ENCODE assay signal across 8 mouse cellular contexts in genomic region chr16:20765244-20765643, GRCm38 (mm10). TPM values are rescaled to one million over a fixed set of nuclear protein-coding genes. Genes with fewer than 3 reads are reported as not detected.
A peak's percentile ranks its signal among the peaks of the same experiment; 100 is the strongest.
DNase-seq lines count a peak whose midpoint lies in the region; ATAC-seq and TF ChIP-seq lines count a peak whose summit lies in the region.

No protein-coding gene starts in this region.

- H3K4me1 ChIP-seq in hindbrain, embryonic 10.5 days (replicated peaks), result no peaks in the 10 kb centered on the region
- H3K4me1 ChIP-seq in hindbrain, embryonic 13.5 days (replicated peaks), result no peaks in the 10 kb centered on the region
- H3K4me1 ChIP-seq in liver, postnatal 0 days (ENCODE audit: insufficient read depth), result no peaks in the 10 kb centered on the region

- TF ChIP-seq EP300 in liver, postnatal 0 days (IDR thresholded peaks at IDR 0.05; ENCODE audit: low read depth), result no peak

- TF ChIP-seq CTCF in liver, postnatal 0 days (IDR thresholded peaks at IDR 0.05; ENCODE audit: low read depth), result peak; percentile 74

- no peak overlapping the region for H3K4me2 ChIP-seq in hindbrain, embryonic 13.5 days
- H3K4me2 ChIP-seq in liver, postnatal 0 days (ENCODE audit: low read depth, low read length), result no peak overlapping the region

- peak; percentile 56 for DNase-seq in hindbrain, embryonic 10.5 days (ENCODE audit: low spot score)
- peak; percentile 37 to 46 for DNase-seq in CD8-positive naive resting alpha-beta T cell, adult 2 months (ENCODE audit: low read depth in 2 of 2, low spot score in 2 of 2)
- peak; percentile 71 for DNase-seq in adrenal gland, postnatal 10 days
- DNase-seq in forelimb bud, embryonic 11.5 days (ENCODE audit: low read depth, low spot score), result peak; percentile 54
- peak; percentile 71 for DNase-seq in liver, postnatal 0 days
- peak; percentile 25 for DNase-seq in spleen, adult 12 weeks (ENCODE audit: low spot score)
- no peak for DNase-seq in ovary, postnatal 14 days (ENCODE audit: low spot score)

- H3K27ac ChIP-seq in hindbrain, embryonic 10.5 days, result no peak overlapping the region
- no peak overlapping the region for H3K27ac ChIP-seq in hindbrain, embryonic 13.5 days
- no peak overlapping the region for H3K27ac ChIP-seq in liver, postnatal 0 days (ENCODE audit: low read depth)

- H3K4me3 ChIP-seq in hindbrain, embryonic 10.5 days, result no peak overlapping the region
- H3K4me3 ChIP-seq in hindbrain, embryonic 13.5 days, result no peak overlapping the region
- no peak overlapping the region for H3K4me3 ChIP-seq in liver, postnatal 0 days (ENCODE audit: low read depth, low read length)

- no peak for ATAC-seq in hindbrain, embryonic 13.5 days (ENCODE audit: low FRiP score)
- ATAC-seq in liver, postnatal 0 days, result no peak

- H3K9me3 ChIP-seq in hindbrain, embryonic 10.5 days, result no peaks in the 10 kb centered on the region
- no peaks in the 10 kb centered on the region for H3K9me3 ChIP-seq in hindbrain, embryonic 13.5 days
- H3K9me3 ChIP-seq in liver, postnatal 0 days (ENCODE audit: low read length), result no peaks in the 10 kb centered on the region

- no peaks in the 10 kb centered on the region for H3K36me3 ChIP-seq in hindbrain, embryonic 10.5 days
- H3K36me3 ChIP-seq in hindbrain, embryonic 13.5 days, result no peaks in the 10 kb centered on the region
- no peaks in the 10 kb centered on the region for H3K36me3 ChIP-seq in liver, postnatal 0 days (replicated peaks; ENCODE audit: insufficient read depth, low read length)

- H3K9ac ChIP-seq in hindbrain, embryonic 13.5 days, result no peak overlapping the region
- no peak overlapping the region for H3K9ac ChIP-seq in liver, postnatal 0 days (replicated peaks)

- WGBS in hindbrain, embryonic 10.5 days, result 48% methylated on average over 9 of the region's 9 CpGs
- WGBS in hindbrain, embryonic 13.5 days, result 49% methylated on average over 9 of the region's 9 CpGs
- 48% methylated on average over 9 of the region's 9 CpGs for WGBS in liver, postnatal 0 days (ENCODE audit: insufficient replicate concordance)

- H3K27me3 ChIP-seq in hindbrain, embryonic 10.5 days (ENCODE audit: insufficient read depth, poor library complexity, severe bottlenecking), result no peaks in the 10 kb centered on the region
- H3K27me3 ChIP-seq in hindbrain, embryonic 13.5 days, result no peaks in the 10 kb centered on the region
- H3K27me3 ChIP-seq in liver, postnatal 0 days (ENCODE audit: insufficient read depth, low read length), result no peaks in the 10 kb centered on the region

RNA-seq across cellular contexts. Expression of gene Thpo, which starts 30.9 kb away (rescaled TPM):
- 0.30 and 0.77 TPM in 2 replicates for polyA plus RNA-seq in hindbrain, embryonic 10.5 days (2016; fragmentation: Nextera tagmentation; extraction: Ambion mirVana)
- polyA plus RNA-seq in hindbrain, embryonic 13.5 days (2015; fragmentation: Nextera tagmentation; extraction: Ambion mirVana), result 0.88 and 1.1 TPM in 2 replicates
- 1 to 10 TPM; 2.5 to 3.3 TPM for total RNA-seq in adrenal gland, postnatal 10 days (2021)
- 8.6 and 8.9 TPM in 2 replicates for polyA plus RNA-seq in liver, postnatal 0 days (2015; fragmentation: Nextera tagmentation; extraction: Ambion mirVana)

RNA-seq across cellular contexts. Expression of gene Chrd, which starts 32.3 kb away (rescaled TPM):
- polyA plus RNA-seq in hindbrain, embryonic 10.5 days (2016; fragmentation: Nextera tagmentation; extraction: Ambion mirVana), result 1.6 and 3.6 TPM in 2 replicates
- polyA plus RNA-seq in hindbrain, embryonic 13.5 days (2015; fragmentation: Nextera tagmentation; extraction: Ambion mirVana), result 5.7 and 6.4 TPM in 2 replicates
- total RNA-seq in adrenal gland, postnatal 10 days (2021), result 1 to 10 TPM; 5.2 to 6.0 TPM
- 0.34 and 0.45 TPM in 2 replicates for polyA plus RNA-seq in liver, postnatal 0 days (2015; fragmentation: Nextera tagmentation; extraction: Ambion mirVana)

RNA-seq across cellular contexts. Expression of gene Clcn2, which starts 47.7 kb away (rescaled TPM):
- polyA plus RNA-seq in hindbrain, embryonic 10.5 days (2016; fragmentation: Nextera tagmentation; extraction: Ambion mirVana), result 15.5 and 22.1 TPM in 2 replicates
- polyA plus RNA-seq in hindbrain, embryonic 13.5 days (2015; fragmentation: Nextera tagmentation; extraction: Ambion mirVana), result 30.2 and 31.1 TPM in 2 replicates
- total RNA-seq in adrenal gland, postnatal 10 days (2021), result 10 to 100 TPM; 15.2 to 26.5 TPM
- 3.6 and 4.7 TPM in 2 replicates for polyA plus RNA-seq in liver, postnatal 0 days (2015; fragmentation: Nextera tagmentation; extraction: Ambion mirVana)

RNA-seq across cellular contexts. Expression of gene Polr2h, which starts 47.8 kb away (rescaled TPM):
- polyA plus RNA-seq in hindbrain, embryonic 10.5 days (2016; fragmentation: Nextera tagmentation; extraction: Ambion mirVana), result 114 and 140 TPM in 2 replicates
- 83.5 and 93.7 TPM in 2 replicates for polyA plus RNA-seq in hindbrain, embryonic 13.5 days (2015; fragmentation: Nextera tagmentation; extraction: Ambion mirVana)
- 10 to 100 TPM; 26.0 to 31.7 TPM for total RNA-seq in adrenal gland, postnatal 10 days (2021)
- polyA plus RNA-seq in liver, postnatal 0 days (2015; fragmentation: Nextera tagmentation; extraction: Ambion mirVana), result 25.1 and 27.5 TPM in 2 replicates
